Mouse (Mus musculus) kidney, embryonic 16.5 days (tissue): ENCODE data around the gene Ttbk2. TPM values are rescaled to one million over a fixed set of nuclear protein-coding genes. Genes with fewer than 3 reads are reported as not detected.
A peak's percentile ranks its signal among the peaks of the same experiment; 100 is the strongest.

ENCODE experiments used
- ATAC-seq: fragments of 200-750 bp; cut with Nextera tagmentation; 2 replicates; pipeline ENCODE4 v1.8.0; 2017; ENCODE audit warnings: moderate TSS enrichment; ENCODE audit not compliant: low FRiP score, low TSS enrichment
- H3K27ac ChIP-seq: fragments of 300-500 bp; sonication (generic); 2 replicates; pipeline ENCODE4 v1.5.1; 2014; ENCODE audit warnings: low read length
- H3K27me3 ChIP-seq: fragments of 300-500 bp; sonication (generic); 2 replicates; pipeline ENCODE4 v1.6.1; 2014; ENCODE audit warnings: low read length, control low read depth, mixed read lengths; ENCODE audit not compliant: insufficient read depth
- H3K36me3 ChIP-seq: fragments of 300-500 bp; sonication (generic); 2 replicates; pipeline ENCODE4 v1.6.1; 2014; ENCODE audit warnings: low read length, control low read depth, mixed read lengths; ENCODE audit not compliant: insufficient read depth
- H3K4me1 ChIP-seq: fragments of 300-500 bp; sonication (generic); 2 replicates; pipeline ENCODE4 v1.6.1; 2014; ENCODE audit warnings: low read length, control low read depth, mixed read lengths; ENCODE audit not compliant: insufficient read depth
- H3K4me2 ChIP-seq: fragments of 300-500 bp; sonication (generic); replicated peaks from 2 replicates; pipeline ENCODE4 v1.6.1; 2014; ENCODE audit warnings: low read depth, low read length
- H3K4me3 ChIP-seq: fragments of 300-500 bp; sonication (generic); 2 replicates; pipeline ENCODE4 v1.5.1; 2014; ENCODE audit warnings: mild to moderate bottlenecking, low read length
- H3K9ac ChIP-seq: fragments of 300-500 bp; sonication (generic); replicated peaks from 2 replicates; pipeline ENCODE4 v1.6.1; 2014; ENCODE audit warnings: low read length
- H3K9me3 ChIP-seq: fragments of 300-500 bp; sonication (generic); 2 replicates; pipeline ENCODE4 v1.6.1; 2016; ENCODE audit warnings: low read length, control low read depth
- WGBS: fragments of 180-500 bp; shearing (Covaris S2); extraction: QIAGEN DNeasy Blood & Tissue Kit; methylation state at CpG from one replicate; pipeline ENCODE4 v1.1.7; 2014; 5-methylcytosine and 5-hydroxymethylcytosine counted together
- polyA plus RNA-seq: library from polyadenylated mRNA; unstranded; fragments of >200 nt; fragmentation: Nextera tagmentation; extraction: Ambion mirVana; gene quantifications from 2 replicates; pipeline ENCODE4 v1.2.1, GENCODE M21; 2015

Ttbk2 gene
- polyA plus RNA-seq, 1 experiment from 2014 or later = 2.9 TPM

GRCm38 (mm10) chr2:120853151-120853550 is 2.7 kb upstream of the Ttbk2 start:
- no peaks in the 10 kb centered on the region for H3K36me3 ChIP-seq
- H3K4me3 ChIP-seq = no peak overlapping the region
- no peaks in the 10 kb centered on the region for H3K9me3 ChIP-seq
- H3K4me2 ChIP-seq = no peak overlapping the region
- H3K9ac ChIP-seq = no peak overlapping the region
- no peaks in the 10 kb centered on the region for H3K27me3 ChIP-seq
- ATAC-seq = no peak
- 0 out of 2 replicates have a peak, but pooled peaks cover 9% of the 10 kb centered on the region for H3K4me1 ChIP-seq
- WGBS = 78% methylated on average over 3 of the region's 3 CpGs
- no peak overlapping the region for H3K27ac ChIP-seq

- 7% methylated on average over 1 of the region's 1 CpGs for WGBS
- Histone ChIP-seq H3K4me1 (0 out of 2 replicates have a peak, but pooled peaks cover 9% of the 10 kb centered on the region), H3K27me3 (no peaks in the 10 kb centered on the region), H3K4me2 (no peak overlapping the region), H3K27ac (no peak overlapping the region), H3K9me3 (no peaks in the 10 kb centered on the region), H3K4me3 (no peak overlapping the region), H3K9ac (no peak overlapping the region), H3K36me3 (no peaks in the 10 kb centered on the region)
- no peak for ATAC-seq
Observed at GRCm38 (mm10) chr2:120852626-120853025, 2.2 kb upstream of the Ttbk2 start.

- peak within 1 kb of the TSS; percentile 95 for H3K4me3 ChIP-seq
- H3K27ac ChIP-seq = peak within 1 kb of the TSS; percentile 58; the same call in 1 of the 2 replicates
Observed at GRCm38 (mm10) chr2:120849449-120850423, 668 bp downstream of the Ttbk2 start, which contains the start of gene Cdan1. TSS of gene Cdan1 (minus strand) at chr2:120850128.

GRCm38 (mm10) chr2:120845280-120845679 is 5.1 kb downstream of the Ttbk2 start:
- H3K36me3 ChIP-seq = no peaks in the 10 kb centered on the region
- no peaks in the 10 kb centered on the region for H3K9me3 ChIP-seq
- ATAC-seq = no peak
- H3K9ac ChIP-seq = no peak overlapping the region
- H3K4me3 ChIP-seq = no peak overlapping the region
- H3K27ac ChIP-seq = no peak overlapping the region
- 0 out of 2 replicates have a peak, but pooled peaks cover 6% of the 10 kb centered on the region for H3K4me1 ChIP-seq
- H3K27me3 ChIP-seq = no peaks in the 10 kb centered on the region
- no peak overlapping the region for H3K4me2 ChIP-seq
- WGBS = 92% methylated on average over 1 of the region's 1 CpGs

More at GRCm38 (mm10) chr2:120849449-120850423, 668 bp downstream of the Ttbk2 start, which contains the start of gene Cdan1:
- Histone ChIP-seq H3K36me3 (no peaks in the 10 kb centered on the region), H3K4me1 (0 out of 2 replicates have a peak, but pooled peaks cover 9% of the 10 kb centered on the region), H3K9ac (peak within 1 kb of the TSS; percentile 84), H3K9me3 (no peaks in the 10 kb centered on the region), H3K27me3 (no peaks in the 10 kb centered on the region), H3K4me2 (peak within 1 kb of the TSS; percentile 73)
- ATAC-seq = peak; percentile 83
- WGBS = under 1% methylated on average over 61 of the region's 71 CpGs

GRCm38 (mm10) chr2:120843990-120844389 is 6.4 kb downstream of the Ttbk2 start:
- H3K36me3 ChIP-seq = no peaks in the 10 kb centered on the region
- 77% methylated on average over 4 of the region's 4 CpGs for WGBS

GRCm38 (mm10) chr2:120841211-120841610 is 9.2 kb downstream of the Ttbk2 start:
- H3K27ac ChIP-seq = no peak overlapping the region
- H3K4me1 ChIP-seq = no peaks in the 10 kb centered on the region
- H3K9ac ChIP-seq = no peak overlapping the region
- no peaks in the 10 kb centered on the region for H3K27me3 ChIP-seq
- no peak for ATAC-seq
- H3K36me3 ChIP-seq = no peaks in the 10 kb centered on the region
- no peak overlapping the region for H3K4me2 ChIP-seq
- H3K9me3 ChIP-seq = peaks cover 3% of the 10 kb centered on the region; the same call in 1 of the 2 replicates
- WGBS = 89% methylated on average over 1 of the region's 1 CpGs
- H3K4me3 ChIP-seq = no peak overlapping the region

More at GRCm38 (mm10) chr2:120843990-120844389, 6.4 kb downstream of the Ttbk2 start:
- H3K4me3 ChIP-seq = no peak overlapping the region
- H3K27ac ChIP-seq = no peak overlapping the region
- H3K4me1 ChIP-seq = no peaks in the 10 kb centered on the region
- H3K27me3 ChIP-seq = no peaks in the 10 kb centered on the region
- H3K9ac ChIP-seq = no peak overlapping the region
- no peak for ATAC-seq
- H3K4me2 ChIP-seq = no peak overlapping the region
- no peaks in the 10 kb centered on the region for H3K9me3 ChIP-seq

- no peak overlapping the region for H3K4me3 ChIP-seq
- ATAC-seq = no peak
- H3K4me2 ChIP-seq = no peak overlapping the region
- WGBS = 92% methylated on average over 4 of the region's 4 CpGs
- no peaks in the 10 kb centered on the region for H3K36me3 ChIP-seq
- peaks cover 3% of the 10 kb centered on the region; the same call in 1 of the 2 replicates for H3K9me3 ChIP-seq
- no peak overlapping the region for H3K27ac ChIP-seq
- no peak overlapping the region for H3K9ac ChIP-seq
- no peaks in the 10 kb centered on the region for H3K27me3 ChIP-seq
- H3K4me1 ChIP-seq = no peaks in the 10 kb centered on the region
Observed at GRCm38 (mm10) chr2:120835167-120835566, 15.2 kb downstream of the Ttbk2 start.

GRCm38 (mm10) chr2:120826936-120827638 is 23.3 kb downstream of the Ttbk2 start:
- ATAC-seq = no peak
- Histone ChIP-seq H3K27ac (no peak overlapping the region), H3K4me3 (no peak overlapping the region), H3K4me1 (no peaks in the 10 kb centered on the region), H3K27me3 (no peaks in the 10 kb centered on the region), H3K9me3 (no peaks in the 10 kb centered on the region), H3K9ac (no peak overlapping the region), H3K36me3 (no peaks in the 10 kb centered on the region), H3K4me2 (no peak overlapping the region)
- 41% methylated on average over 1 of the region's 1 CpGs for WGBS

- H3K27ac ChIP-seq = no peak overlapping the region
- no peaks in the 10 kb centered on the region for H3K27me3 ChIP-seq
- H3K9ac ChIP-seq = no peak overlapping the region
- no peak overlapping the region for H3K4me3 ChIP-seq
- WGBS = 95% methylated on average over 2 of the region's 2 CpGs
- 0 out of 2 replicates have a peak, but pooled peaks cover 3% of the 10 kb centered on the region for H3K36me3 ChIP-seq
- no peak for ATAC-seq
- H3K4me2 ChIP-seq = no peak overlapping the region
- H3K9me3 ChIP-seq = no peaks in the 10 kb centered on the region
- no peaks in the 10 kb centered on the region for H3K4me1 ChIP-seq
Observed at GRCm38 (mm10) chr2:120770265-120770935, 80.0 kb downstream of the Ttbk2 start.
